Mouse (Mus musculus): ENCODE results near the gene Mier2.

- no peak for TF ChIP-seq CTCF (IDR thresholded peaks at IDR 0.05; ENCODE audit: insufficient read depth, low read length)
- TF ChIP-seq POLR2A (IDR thresholded peaks at IDR 0.05; ENCODE audit: borderline replicate concordance, extremely low read depth, low read depth, low read length), result no peak
These were observed 52.0 kb downstream of the Mier2 start for GRCm38 (mm10) chr10:79502830-79503644.
